Mouse (Mus musculus) lung, embryonic 14.5 days (tissue): ENCODE data around the gene Gm21981. TPM values are rescaled to one million over a fixed set of nuclear protein-coding genes. Genes with fewer than 3 reads are reported as not detected.

ENCODE experiments used
- ATAC-seq: fragments of 200-750 bp; cut with Nextera tagmentation; 2 replicates; pipeline ENCODE4 v1.8.0; 2017; ENCODE audit warnings: mild to moderate bottlenecking, moderate TSS enrichment, moderate library complexity; ENCODE audit not compliant: insufficient read depth
- DNase-seq: peaks from one replicate; pipeline ENCODE4 v3.0.0-alpha.2; 2015
- H3K27ac ChIP-seq: fragments of 300-500 bp; sonication (generic); 2 replicates; pipeline ENCODE4 v1.5.1; 2014; ENCODE audit warnings: low read depth, mild to moderate bottlenecking, moderate library complexity
- H3K27me3 ChIP-seq: fragments of 300-500 bp; sonication (generic); 2 replicates; pipeline ENCODE4 v1.6.1; 2014; ENCODE audit warnings: low read length, control low read depth; ENCODE audit not compliant: insufficient read depth
- H3K36me3 ChIP-seq: fragments of 300-500 bp; sonication (generic); 2 replicates; pipeline ENCODE4 v1.6.1; 2014; ENCODE audit warnings: control low read depth; ENCODE audit not compliant: insufficient read depth
- H3K4me1 ChIP-seq: fragments of 300-500 bp; sonication (generic); 2 replicates; pipeline ENCODE4 v1.6.1; 2014; ENCODE audit warnings: antibody characterized with exemption, control low read depth; ENCODE audit not compliant: insufficient read depth
- H3K4me2 ChIP-seq: fragments of 300-500 bp; sonication (generic); 2 replicates; pipeline ENCODE4 v1.6.1; 2014; ENCODE audit warnings: mild to moderate bottlenecking
- H3K4me3 ChIP-seq: fragments of 300-500 bp; sonication (generic); 2 replicates; pipeline ENCODE4 v1.5.1; 2014; ENCODE audit warnings: low read depth, low read length
- H3K9ac ChIP-seq: fragments of 300-500 bp; sonication (generic); 2 replicates; pipeline ENCODE4 v1.6.1; 2014
- H3K9me3 ChIP-seq: fragments of 300-500 bp; sonication (generic); 2 replicates; pipeline ENCODE4 v1.6.1; 2016; ENCODE audit warnings: low read depth, low read length, control low read depth
- CTCF ChIP-seq: IDR thresholded peaks from 2 replicates; pipeline ENCODE4 v1.5.1; 2016; ENCODE audit warnings: antibody characterized with exemption, low read depth
- WGBS: fragments of 180-500 bp; shearing (Covaris S2); extraction: QIAGEN DNeasy Blood & Tissue Kit; methylation state at CpG from one replicate; pipeline ENCODE4 v1.1.7; 2014; 5-methylcytosine and 5-hydroxymethylcytosine counted together
- polyA plus RNA-seq: library from polyadenylated mRNA; unstranded; fragments of >200 nt; fragmentation: Nextera tagmentation; extraction: Ambion mirVana; gene quantifications from 2 replicates; pipeline ENCODE4 v1.2.1, GENCODE M21; 2014

The Gm21981 gene
- polyA plus RNA-seq, 1 experiment from 2014 or later: 1.3 TPM

DNA sequence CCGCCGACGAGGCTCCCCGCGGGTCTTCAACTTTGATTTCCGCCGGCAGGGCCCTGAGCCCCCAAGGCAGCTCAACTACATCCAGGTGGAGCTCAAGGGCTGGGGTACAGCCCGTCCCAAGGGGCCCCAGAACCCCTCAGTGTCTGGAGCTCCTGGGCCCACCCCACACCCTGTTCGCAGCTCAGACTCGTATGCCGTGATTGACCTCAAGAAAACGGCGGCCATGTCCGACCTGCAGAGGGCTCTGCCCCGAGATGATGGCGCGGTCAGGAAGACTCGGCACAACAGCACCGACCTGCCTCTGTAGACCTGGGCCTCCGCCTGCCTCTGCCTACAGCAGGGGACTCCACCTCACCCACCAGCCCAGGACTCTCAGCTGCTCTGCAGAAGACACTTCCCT is 9.3 kb upstream of the Gm21981 start:
- H3K4me2 ChIP-seq: peak overlapping the region; percentile 47
- peak overlapping the region; percentile 80 for H3K27ac ChIP-seq
- H3K4me3 ChIP-seq: peak overlapping the region; percentile 2; the same call in 1 of the 2 replicates
- H3K27me3 ChIP-seq: no peaks in the 10 kb centered on the region
- peaks cover 13% of the 10 kb centered on the region; the same call in 1 of the 2 replicates for H3K36me3 ChIP-seq
- no peaks in the 10 kb centered on the region for H3K9me3 ChIP-seq
- DNase-seq: no peak
- no peaks in the 10 kb centered on the region; the same call in 1 of the 2 replicates for H3K4me1 ChIP-seq
- WGBS: 28% methylated on average over 20 of the region's 20 CpGs
- no peak for TF ChIP-seq CTCF
- H3K9ac ChIP-seq: no peak overlapping the region
- ATAC-seq: no peak

DNA sequence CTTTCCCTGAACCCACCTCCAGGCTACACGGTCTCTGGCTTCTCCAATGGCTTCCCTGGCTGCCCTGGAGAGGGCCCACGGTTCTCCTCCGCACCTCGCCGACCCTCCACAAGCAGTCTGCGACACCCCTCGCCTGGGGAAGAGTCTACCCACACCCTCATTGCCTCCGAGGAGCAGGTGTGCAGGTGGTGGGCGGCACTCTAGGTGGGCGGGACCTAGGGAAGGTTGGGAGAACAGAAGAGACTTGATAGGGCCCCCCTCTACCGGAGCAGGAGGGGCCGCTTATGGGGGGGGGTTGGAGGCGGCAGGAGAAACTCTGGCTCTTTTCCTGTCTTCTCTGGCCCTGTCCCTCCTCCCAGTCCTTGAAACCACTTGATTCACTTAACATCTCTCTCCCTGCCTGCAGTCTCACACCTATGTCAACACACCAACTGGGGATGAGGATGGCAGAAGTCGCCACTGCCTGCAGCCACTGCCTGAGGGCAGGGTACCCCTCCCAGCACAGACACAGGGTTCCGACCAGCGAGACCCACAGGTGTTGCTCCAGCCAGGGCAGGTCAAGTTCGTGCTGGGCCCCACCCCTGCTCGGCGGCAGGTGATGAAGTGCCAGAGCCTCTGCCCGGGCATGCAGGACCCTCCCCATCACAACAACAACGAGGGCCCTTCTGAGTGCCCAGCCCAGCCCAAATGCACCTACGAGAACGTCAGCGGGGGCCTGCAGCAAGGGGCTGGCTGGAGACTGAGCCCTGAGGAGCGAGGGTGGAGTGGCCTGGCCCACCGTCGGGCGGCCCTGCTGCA is 8.5 kb upstream of the Gm21981 start:
- no peaks in the 10 kb centered on the region for H3K9me3 ChIP-seq
- 34% methylated on average over 28 of the region's 28 CpGs for WGBS
- no peak for TF ChIP-seq CTCF
- peak; percentile 69 for ATAC-seq
- H3K9ac ChIP-seq: no peak overlapping the region
- no peaks in the 10 kb centered on the region; the same call in 1 of the 2 replicates for H3K4me1 ChIP-seq
- H3K4me3 ChIP-seq: peak overlapping the region; percentile 2; the same call in 1 of the 2 replicates
- peak overlapping the region; percentile 47 for H3K4me2 ChIP-seq
- peak; percentile 42 for DNase-seq
- peaks cover 21% of the 10 kb centered on the region; the same call in 1 of the 2 replicates for H3K36me3 ChIP-seq
- peak overlapping the region; percentile 80 for H3K27ac ChIP-seq
- no peaks in the 10 kb centered on the region for H3K27me3 ChIP-seq

DNA sequence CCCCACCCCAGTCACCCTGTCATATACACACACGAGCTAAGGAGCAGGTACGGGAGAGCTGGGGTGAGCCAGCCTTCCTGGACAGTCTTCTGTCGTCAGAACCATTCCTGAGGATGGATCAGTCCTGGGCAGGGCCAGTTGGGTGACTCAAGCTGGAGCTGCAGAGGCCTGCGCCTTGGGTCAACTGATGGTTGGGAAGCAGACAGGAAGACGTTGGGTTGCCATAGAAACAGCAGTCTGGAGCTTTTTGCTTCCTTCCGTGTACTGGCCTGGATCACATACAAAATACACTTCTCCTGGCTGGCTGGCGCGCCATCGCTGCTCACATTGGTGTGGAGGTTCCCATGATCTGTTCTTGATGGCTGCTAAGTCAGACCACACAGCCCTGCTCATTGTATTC is 7.5 kb upstream of the Gm21981 start:
- no peak for ATAC-seq
- Histone ChIP-seq H3K4me2 (peak overlapping the region; percentile 47; the same call in 1 of the 2 replicates), H3K4me3 (no peak overlapping the region), H3K4me1 (no peaks in the 10 kb centered on the region; the same call in 1 of the 2 replicates), H3K9me3 (no peaks in the 10 kb centered on the region), H3K36me3 (peaks cover 21% of the 10 kb centered on the region; the same call in 1 of the 2 replicates), H3K27me3 (no peaks in the 10 kb centered on the region), H3K9ac (no peak overlapping the region), H3K27ac (peak overlapping the region; percentile 80)
- 56% methylated on average over 9 of the region's 9 CpGs for WGBS
- no peak for TF ChIP-seq CTCF
- DNase-seq: no peak

DNA sequence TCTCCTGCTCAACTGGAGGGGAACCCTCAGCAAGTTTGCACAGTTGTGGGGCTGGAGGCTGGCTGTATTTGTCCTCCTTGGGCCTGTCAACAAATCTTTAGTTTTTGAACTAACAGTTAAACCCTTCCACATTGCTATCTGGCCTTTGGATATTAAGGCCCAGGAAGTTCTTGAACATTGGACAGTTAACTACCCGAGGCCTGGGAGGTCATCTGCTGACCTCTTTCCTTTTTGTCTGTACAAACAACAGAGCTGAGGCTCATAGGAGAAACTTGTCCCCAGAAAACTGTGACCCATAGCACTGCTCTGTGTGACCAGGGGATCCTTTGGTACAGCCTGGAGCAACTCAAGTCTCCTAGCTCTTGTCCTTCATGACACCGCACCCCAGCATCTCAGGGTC is 4.8 kb upstream of the Gm21981 start:
- Histone ChIP-seq H3K4me3 (no peak overlapping the region), H3K9ac (no peak overlapping the region), H3K9me3 (no peaks in the 10 kb centered on the region), H3K27me3 (no peaks in the 10 kb centered on the region), H3K4me2 (no peak overlapping the region), H3K4me1 (peaks cover 2% of the 10 kb centered on the region), H3K27ac (no peak overlapping the region), H3K36me3 (peaks cover 21% of the 10 kb centered on the region; the same call in 1 of the 2 replicates)
- 60% methylated on average over 2 of the region's 2 CpGs for WGBS
- no peak for ATAC-seq
- no peak for TF ChIP-seq CTCF
- DNase-seq: no peak

DNA sequence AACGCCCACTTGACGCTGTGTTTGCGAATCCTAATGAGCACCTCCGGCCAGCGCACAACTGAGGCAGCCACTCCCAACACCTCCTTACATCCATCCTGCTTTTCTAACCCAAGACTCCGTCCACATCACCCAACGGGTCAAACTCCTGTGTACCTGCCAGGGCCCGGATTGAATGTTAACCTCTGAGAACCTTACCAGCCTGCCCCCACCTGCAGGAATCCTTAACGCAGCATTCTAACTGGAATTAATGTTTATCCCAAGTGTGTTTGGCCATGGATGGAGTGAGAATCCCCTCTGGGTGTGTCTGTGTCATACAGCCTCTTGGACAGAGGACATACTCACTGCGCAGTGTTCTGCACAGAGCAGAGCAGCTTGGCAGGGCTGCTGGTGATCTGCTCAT is 3.9 kb upstream of the Gm21981 start:
- Histone ChIP-seq H3K4me3 (no peak overlapping the region), H3K27ac (no peak overlapping the region), H3K27me3 (no peaks in the 10 kb centered on the region), H3K4me2 (no peak overlapping the region), H3K4me1 (peaks cover 3% of the 10 kb centered on the region), H3K9ac (no peak overlapping the region), H3K36me3 (peaks cover 15% of the 10 kb centered on the region; the same call in 1 of the 2 replicates), H3K9me3 (no peaks in the 10 kb centered on the region)
- no peak for ATAC-seq
- DNase-seq: no peak
- whole genome bisulfite sequencing: 88% methylated on average over 10 of the region's 10 CpGs
- no peak for TF ChIP-seq CTCF

DNA sequence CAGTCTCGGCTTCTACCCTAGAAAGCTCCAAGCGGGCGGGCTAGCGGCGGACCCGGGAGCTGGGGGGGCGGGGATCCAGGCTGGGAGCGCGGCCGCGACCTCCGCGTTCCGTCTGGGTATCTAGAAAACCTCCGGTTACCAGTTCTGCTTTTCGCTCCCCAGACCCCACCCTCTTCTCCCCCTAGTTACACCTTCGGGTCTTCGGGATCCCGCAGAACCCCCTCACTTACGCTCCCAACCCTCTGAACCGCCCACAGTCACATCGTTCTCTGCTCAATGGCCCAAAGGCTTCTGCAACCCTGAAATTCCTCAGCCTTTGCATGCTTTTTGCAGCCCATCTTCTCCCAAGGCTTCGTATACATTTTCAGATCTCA is 1.1 kb upstream of the Gm21981 start:
- Histone ChIP-seq H3K9ac (peak overlapping the region; percentile 79), H3K36me3 (0 out of 2 replicates have a peak, but pooled peaks cover 7% of the 10 kb centered on the region), H3K9me3 (no peaks in the 10 kb centered on the region), H3K27me3 (no peaks in the 10 kb centered on the region), H3K4me2 (peak overlapping the region; percentile 73), H3K4me3 (peak overlapping the region; percentile 71), H3K4me1 (peaks cover 3% of the 10 kb centered on the region; the same call in 1 of the 2 replicates), H3K27ac (peak overlapping the region; percentile 51; the same call in 1 of the 2 replicates)
- WGBS: 0% methylated on average over 15 of the region's 23 CpGs
- DNase-seq (peak; percentile 42), ATAC-seq (no peak; the same call in 1 of the 2 replicates)
- no peak for TF ChIP-seq CTCF
